Mouse (Mus musculus) spleen, adult 2 months (tissue): ENCODE data around the gene Kmt2b.

ENCODE experiments used
- CTCF ChIP-seq: fragments of 200-500 bp; IDR thresholded peaks from 2 replicates; pipeline ENCODE4 v1.5.1; 2011; ENCODE audit warnings: mild to moderate bottlenecking, inconsistent platforms; ENCODE audit not compliant: insufficient read depth, insufficient read length, insufficient replicate concordance; ENCODE audit errors: extremely low read depth
- POLR2A ChIP-seq: fragments of 200-500 bp; IDR thresholded peaks from 2 replicates; pipeline ENCODE4 v1.6.1; 2011; ENCODE audit warnings: low read depth, low read length, inconsistent platforms

DNA sequence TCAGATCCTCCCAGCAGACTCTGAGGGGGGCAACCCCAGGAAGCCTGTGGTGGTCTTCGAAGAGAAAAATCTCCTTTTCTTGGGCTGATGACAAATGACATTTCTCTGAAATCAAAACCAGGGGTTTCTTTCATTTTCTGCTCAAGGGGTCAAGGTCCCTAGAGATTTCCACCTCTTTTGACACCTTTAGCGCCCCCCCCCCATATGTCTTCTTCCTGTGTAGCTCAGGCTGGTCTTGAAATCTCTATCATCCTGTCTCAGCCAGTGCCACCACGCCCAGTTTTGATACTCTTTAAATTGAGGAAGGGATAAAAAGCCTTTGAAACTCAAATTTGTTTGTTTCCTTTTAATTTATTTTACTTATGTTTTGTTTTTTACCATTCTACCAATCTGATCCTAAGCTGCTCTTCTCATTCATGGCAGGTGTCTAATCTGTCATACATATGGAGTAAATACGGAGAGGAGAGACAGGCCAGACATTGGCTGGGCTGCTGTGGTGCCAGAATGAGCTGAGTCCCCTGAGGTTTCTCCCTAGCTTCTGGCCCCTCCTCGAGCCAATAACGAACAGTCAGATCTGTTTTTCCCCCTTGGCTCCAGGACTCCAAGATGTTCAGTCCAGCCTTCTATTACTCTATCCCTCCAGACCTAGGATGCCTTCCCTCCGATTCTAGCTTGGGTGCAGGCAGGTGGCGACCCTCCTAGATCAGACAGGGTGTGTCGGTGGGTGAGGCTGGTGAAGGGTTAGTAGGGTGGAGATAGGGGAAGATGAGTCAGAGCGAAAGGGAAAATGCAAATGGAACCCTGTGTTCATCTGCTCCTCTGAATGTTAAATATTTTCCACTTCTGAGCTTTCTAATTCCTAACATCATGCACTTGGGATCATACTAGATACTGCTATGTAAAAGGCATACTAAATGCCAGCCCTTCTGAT, 5.3 kb upstream of the Kmt2b start:
- TF ChIP-seq POLR2A = no peak
- TF ChIP-seq CTCF = no peak
